Mouse (Mus musculus): ENCODE results near the gene Fev. TPM values are rescaled to one million over a fixed set of nuclear protein-coding genes. Genes with fewer than 3 reads are reported as not detected.
A peak's percentile ranks its signal among the peaks of the same experiment; 100 is the strongest.

Gene Fev
- total and polyA plus RNA-seq, 2 experiments = not detected

- H3K27ac ChIP-seq (replicated peaks; ENCODE audit: insufficient read depth, low read depth, low read length) = no peak within 1 kb of the TSS
- no peak within 1 kb of the TSS for H3K4me3 ChIP-seq (ENCODE audit: insufficient read depth, low read depth, low read length)
- H3K4me1 ChIP-seq (ENCODE audit: control insufficient read depth, insufficient read depth, low read length) = no peaks in the 10 kb centered on the region
- WGBS = 10% methylated on average over 25 of the region's 25 CpGs
- no peak for TF ChIP-seq POLR2A (IDR thresholded peaks at IDR 0.05; ENCODE audit: extremely low read depth, insufficient read depth, low read length)
- TF ChIP-seq CTCF (IDR thresholded peaks at IDR 0.05; ENCODE audit: low read depth, low read length) = peak; percentile 86
- DNase-seq (ENCODE audit: extremely low read depth, low read depth, low spot score) = no peak
- H3K79me2 ChIP-seq (ENCODE audit: control insufficient read depth, insufficient read depth, low read length) = no peaks in the 10 kb centered on the region
- H3K36me3 ChIP-seq (ENCODE audit: control insufficient read depth, insufficient read depth, low read length) = no peaks in the 10 kb centered on the region
- H3K9ac ChIP-seq (ENCODE audit: low read depth, low read length) = no peak within 1 kb of the TSS
- H3K27me3 ChIP-seq (ENCODE audit: control insufficient read depth, insufficient read depth, low read length) = peaks cover 15% of the 10 kb centered on the region
These were observed 8.1 kb upstream of the Fev start, which contains the start of gene Cryba2 for GRCm38 (mm10) chr1:74893134-74893855. Gene Cryba2 (minus strand): TSS chr1:74893143.

- Histone ChIP-seq H3K4me3 (ENCODE audit: insufficient read depth, low read depth, low read length) (no peak overlapping the region), H3K9ac (ENCODE audit: low read depth, low read length) (no peak overlapping the region), H3K27ac (replicated peaks; ENCODE audit: insufficient read depth, low read depth, low read length) (no peak overlapping the region), H3K79me2 (ENCODE audit: control insufficient read depth, insufficient read depth, low read length) (no peaks in the 10 kb centered on the region), H3K4me1 (ENCODE audit: control insufficient read depth, insufficient read depth, low read length) (no peaks in the 10 kb centered on the region), H3K36me3 (ENCODE audit: control insufficient read depth, insufficient read depth, low read length) (no peaks in the 10 kb centered on the region), H3K27me3 (ENCODE audit: control insufficient read depth, insufficient read depth, low read length) (peaks cover 15% of the 10 kb centered on the region)
- no peak for DNase-seq (ENCODE audit: extremely low read depth, low read depth, low spot score)
- no peak for TF ChIP-seq CTCF (IDR thresholded peaks at IDR 0.05; ENCODE audit: low read depth, low read length)
- no peak for TF ChIP-seq POLR2A (IDR thresholded peaks at IDR 0.05; ENCODE audit: extremely low read depth, insufficient read depth, low read length)
- 6% methylated on average over 39 of the region's 39 CpGs for WGBS
These were observed 7.3 kb upstream of the Fev start for GRCm38 (mm10) chr1:74892351-74893133.

- Histone ChIP-seq H3K4me1 (ENCODE audit: control insufficient read depth, insufficient read depth, low read length) (no peaks in the 10 kb centered on the region), H3K4me3 (ENCODE audit: insufficient read depth, low read depth, low read length) (no peak overlapping the region), H3K27ac (replicated peaks; ENCODE audit: insufficient read depth, low read depth, low read length) (no peak overlapping the region), H3K36me3 (ENCODE audit: control insufficient read depth, insufficient read depth, low read length) (no peaks in the 10 kb centered on the region), H3K9ac (ENCODE audit: low read depth, low read length) (no peak overlapping the region), H3K79me2 (ENCODE audit: control insufficient read depth, insufficient read depth, low read length) (no peaks in the 10 kb centered on the region), H3K27me3 (ENCODE audit: control insufficient read depth, insufficient read depth, low read length) (peaks cover 15% of the 10 kb centered on the region)
- WGBS = 4% methylated on average over 8 of the region's 8 CpGs
- TF ChIP-seq POLR2A (IDR thresholded peaks at IDR 0.05; ENCODE audit: extremely low read depth, insufficient read depth, low read length) (no peak), CTCF (IDR thresholded peaks at IDR 0.05; ENCODE audit: low read depth, low read length) (no peak)
- DNase-seq (ENCODE audit: extremely low read depth, low read depth, low spot score) = no peak
These were observed 6.3 kb upstream of the Fev start for GRCm38 (mm10) chr1:74891513-74891912.

- 3% methylated on average over 57 of the region's 57 CpGs for WGBS
- Histone ChIP-seq H3K4me3 (ENCODE audit: insufficient read depth, low read depth, low read length) (peak overlapping the region; percentile 49), H3K4me1 (ENCODE audit: control insufficient read depth, insufficient read depth, low read length) (no peaks in the 10 kb centered on the region), H3K27me3 (ENCODE audit: control insufficient read depth, insufficient read depth, low read length) (peaks cover 31% of the 10 kb centered on the region), H3K36me3 (ENCODE audit: control insufficient read depth, insufficient read depth, low read length) (no peaks in the 10 kb centered on the region), H3K9ac (ENCODE audit: low read depth, low read length) (no peak overlapping the region), H3K79me2 (ENCODE audit: control insufficient read depth, insufficient read depth, low read length) (no peaks in the 10 kb centered on the region), H3K27ac (replicated peaks; ENCODE audit: insufficient read depth, low read depth, low read length) (no peak overlapping the region)
- no peak for TF ChIP-seq POLR2A (IDR thresholded peaks at IDR 0.05; ENCODE audit: extremely low read depth, insufficient read depth, low read length)
- TF ChIP-seq CTCF (IDR thresholded peaks at IDR 0.05; ENCODE audit: low read depth, low read length) = no peak
- no peak for DNase-seq (ENCODE audit: extremely low read depth, low read depth, low spot score)
These were observed 750 bp downstream of the Fev start for GRCm38 (mm10) chr1:74884196-74885141.

GRCm38 (mm10) chr1:74883441-74883840 lies 1.8 kb downstream of the Fev start:
- no peak for TF ChIP-seq CTCF (IDR thresholded peaks at IDR 0.05; ENCODE audit: low read depth, low read length)
- no peak for TF ChIP-seq POLR2A (IDR thresholded peaks at IDR 0.05; ENCODE audit: extremely low read depth, insufficient read depth, low read length)
- H3K79me2 ChIP-seq (ENCODE audit: control insufficient read depth, insufficient read depth, low read length) = no peaks in the 10 kb centered on the region
- no peak for DNase-seq (ENCODE audit: extremely low read depth, low read depth, low spot score)
- H3K36me3 ChIP-seq (ENCODE audit: control insufficient read depth, insufficient read depth, low read length) = no peaks in the 10 kb centered on the region
- WGBS = 24% methylated on average over 5 of the region's 5 CpGs
- H3K27me3 ChIP-seq (ENCODE audit: control insufficient read depth, insufficient read depth, low read length) = peaks cover 31% of the 10 kb centered on the region
- H3K4me3 ChIP-seq (ENCODE audit: insufficient read depth, low read depth, low read length) = no peak overlapping the region
- H3K4me1 ChIP-seq (ENCODE audit: control insufficient read depth, insufficient read depth, low read length) = no peaks in the 10 kb centered on the region
- no peak overlapping the region for H3K9ac ChIP-seq (ENCODE audit: low read depth, low read length)
- H3K27ac ChIP-seq (replicated peaks; ENCODE audit: insufficient read depth, low read depth, low read length) = no peak overlapping the region
